8 mouse cellular contexts compared by ENCODE assay signal in genomic region chr13:109228967-109229617, GRCm38 (mm10).
DNase-seq lines count a peak whose midpoint lies in the region; ATAC-seq and TF ChIP-seq lines count a peak whose summit lies in the region.

No protein-coding gene starts in this region.

- 0 out of 2 replicates have a peak overlapping the region, but pooled peaks have one; percentile 43 for H3K9ac ChIP-seq in ES-Bruce4 (ENCODE audit: low read depth, poor library complexity, severe bottlenecking)
- no peak overlapping the region for H3K9ac ChIP-seq in heart, postnatal 0 days (replicated peaks; ENCODE audit: low read depth, low read length)
- H3K9ac ChIP-seq in liver, embryonic 13.5 days: no peak overlapping the region
- H3K9ac ChIP-seq in neural tube, embryonic 11.5 days (ENCODE audit: low read length): no peak overlapping the region

- DNase-seq in cerebellum, adult 11 months: peak; percentile 29
- DNase-seq in cerebellum, adult 11-12 months: no peak
- peak; percentile 81 for DNase-seq in embryo, embryonic 10.5 days (ENCODE audit: low spot score)
- peak; percentile 72 for DNase-seq in heart, postnatal 0 days (ENCODE audit: low spot score)
- DNase-seq in liver, embryonic 13.5 days: no peak
- peak; percentile 38 for DNase-seq in neural tube, embryonic 11.5 days (ENCODE audit: low spot score)
- DNase-seq in Muller cell, postnatal 12 days (ENCODE audit: inconsistent ontology term): no peak

- no peak for TF ChIP-seq POLR2A in ES-Bruce4 (IDR thresholded peaks at IDR 0.05; ENCODE audit: insufficient read depth, low read length)

- no peak for TF ChIP-seq CTCF in ES-Bruce4 (IDR thresholded peaks at IDR 0.05; ENCODE audit: low read depth, low read length)
- peak; percentile 81 for TF ChIP-seq CTCF in heart, postnatal 0 days (IDR thresholded peaks at IDR 0.05; ENCODE audit: low read depth)

- 14% methylated on average over 8 of the region's 8 CpGs for WGBS in heart, postnatal 0 days
- 17% methylated on average over 8 of the region's 8 CpGs for WGBS in liver, embryonic 13.5 days (ENCODE audit: insufficient replicate concordance)
- WGBS in neural tube, embryonic 11.5 days: 32% methylated on average over 8 of the region's 8 CpGs

- no peaks in the 10 kb centered on the region for H3K4me1 ChIP-seq in ES-Bruce4 (ENCODE audit: control insufficient read depth, insufficient read depth, low read length)
- peaks cover 7% of the 10 kb centered on the region; the same call in 1 of the 2 replicates for H3K4me1 ChIP-seq in heart, postnatal 0 days (ENCODE audit: control insufficient read depth, insufficient read depth)
- H3K4me1 ChIP-seq in liver, embryonic 13.5 days (replicated peaks): peaks cover 27% of the 10 kb centered on the region
- no peaks in the 10 kb centered on the region for H3K4me1 ChIP-seq in neural tube, embryonic 11.5 days (ENCODE audit: control insufficient read depth, insufficient read depth, low read length)

- H3K27ac ChIP-seq in ES-Bruce4 (ENCODE audit: insufficient read depth, low read length): no peak overlapping the region
- H3K27ac ChIP-seq in heart, postnatal 0 days (ENCODE audit: low read depth): peak overlapping the region; percentile 53; the same call in 1 of the 2 replicates
- H3K27ac ChIP-seq in liver, embryonic 13.5 days: no peak overlapping the region
- no peak overlapping the region for H3K27ac ChIP-seq in neural tube, embryonic 11.5 days (ENCODE audit: low read depth, low read length)

- H3K36me3 ChIP-seq in ES-Bruce4 (ENCODE audit: control insufficient read depth, insufficient read depth, low read length, poor library complexity, severe bottlenecking): no peaks in the 10 kb centered on the region
- no peaks in the 10 kb centered on the region for H3K36me3 ChIP-seq in heart, postnatal 0 days (replicated peaks; ENCODE audit: control insufficient read depth, insufficient read depth, low read length)
- no peaks in the 10 kb centered on the region for H3K36me3 ChIP-seq in liver, embryonic 13.5 days
- H3K36me3 ChIP-seq in neural tube, embryonic 11.5 days (ENCODE audit: control insufficient read depth, insufficient read depth, low read length): no peaks in the 10 kb centered on the region

- H3K4me3 ChIP-seq in ES-Bruce4 (ENCODE audit: low read depth, low read length): no peak overlapping the region
- peak overlapping the region; percentile 50 for H3K4me3 ChIP-seq in heart, postnatal 0 days (ENCODE audit: low read depth, low read length)
- peak overlapping the region; percentile 4 for H3K4me3 ChIP-seq in liver, embryonic 13.5 days (replicated peaks)
- no peak overlapping the region for H3K4me3 ChIP-seq in neural tube, embryonic 11.5 days (ENCODE audit: low read depth, low read length)

- ATAC-seq in heart, postnatal 0 days (ENCODE audit: insufficient read depth, low read depth): peak; percentile 33; the same call in 1 of the 2 replicates
- ATAC-seq in liver, embryonic 13.5 days (ENCODE audit: low read depth): no peak
- ATAC-seq in neural tube, embryonic 11.5 days (ENCODE audit: insufficient read depth, low FRiP score, low TSS enrichment): peak; percentile 74

- H3K9me3 ChIP-seq in ES-Bruce4 (replicated peaks; ENCODE audit: control insufficient read depth, insufficient read depth, low read length, poor library complexity, severe bottlenecking): no peaks in the 10 kb centered on the region
- no peaks in the 10 kb centered on the region for H3K9me3 ChIP-seq in heart, postnatal 0 days (replicated peaks; ENCODE audit: control insufficient read depth, low read length)
- H3K9me3 ChIP-seq in liver, embryonic 13.5 days (replicated peaks): no peaks in the 10 kb centered on the region
- no peaks in the 10 kb centered on the region for H3K9me3 ChIP-seq in neural tube, embryonic 11.5 days (ENCODE audit: control insufficient read depth, low read length)

- H3K4me2 ChIP-seq in heart, postnatal 0 days (ENCODE audit: low read depth, low read length): peak overlapping the region; percentile 76
- H3K4me2 ChIP-seq in liver, embryonic 13.5 days: peak overlapping the region; percentile 54
- no peak overlapping the region for H3K4me2 ChIP-seq in neural tube, embryonic 11.5 days (ENCODE audit: low read depth)

- TF ChIP-seq EP300 in ES-Bruce4 (IDR thresholded peaks at IDR 0.05; ENCODE audit: insufficient read depth, low read depth, low read length): no peak
- no peak for TF ChIP-seq EP300 in heart, postnatal 0 days (IDR thresholded peaks at IDR 0.05; ENCODE audit: low read depth)

- no peaks in the 10 kb centered on the region for H3K27me3 ChIP-seq in ES-Bruce4 (ENCODE audit: control insufficient read depth, insufficient read depth, low read length, poor library complexity, severe bottlenecking)
- H3K27me3 ChIP-seq in heart, postnatal 0 days (ENCODE audit: control insufficient read depth, insufficient read depth, low read length): no peaks in the 10 kb centered on the region
- no peaks in the 10 kb centered on the region for H3K27me3 ChIP-seq in liver, embryonic 13.5 days
- no peaks in the 10 kb centered on the region for H3K27me3 ChIP-seq in neural tube, embryonic 11.5 days (ENCODE audit: control insufficient read depth, insufficient read depth, low read length)

Comparison
In these comparisons a context has a peak if more than half of its experiments do, and no peak if none do; other contexts are left out.
1. DNase-seq: peak in cerebellum, adult 11 months (single experiment), embryo, embryonic 10.5 days (single experiment), heart, postnatal 0 days (single experiment) and neural tube, embryonic 11.5 days (single experiment); none in cerebellum, adult 11-12 months (single experiment), liver, embryonic 13.5 days (single experiment) and Muller cell, postnatal 12 days (single experiment).
2. H3K4me3 ChIP-seq: peak in heart, postnatal 0 days (single experiment) and liver, embryonic 13.5 days (single experiment); none in ES-Bruce4 (single experiment) and neural tube, embryonic 11.5 days (single experiment).